Mouse (Mus musculus) liver, embryonic 16.5 days (tissue): Measurements from ENCODE around the gene Tcirg1. TPM values are rescaled to one million over a fixed set of nuclear protein-coding genes. Genes with fewer than 3 reads are reported as not detected.

Experiments
- ATAC-seq: fragments of 200-750 bp; cut with Nextera tagmentation; 2 replicates; pipeline ENCODE4 v1.8.0; 2017; ENCODE audit warnings: low read depth, mild to moderate bottlenecking, moderate number of reproducible peaks, moderate library complexity
- H3K27ac ChIP-seq: fragments of 300-500 bp; sonication (generic); 2 replicates; pipeline ENCODE4 v1.5.1; 2014; ENCODE audit warnings: mild to moderate bottlenecking, low read length
- H3K27me3 ChIP-seq: fragments of 300-500 bp; sonication (generic); 2 replicates; pipeline ENCODE4 v1.6.1; 2014; ENCODE audit warnings: low read depth, low read length, mixed read lengths; ENCODE audit not compliant: control insufficient read depth, insufficient read depth
- H3K36me3 ChIP-seq: fragments of 300-500 bp; sonication (generic); 2 replicates; pipeline ENCODE4 v1.6.1; 2014; ENCODE audit warnings: mild to moderate bottlenecking; ENCODE audit not compliant: control insufficient read depth, insufficient read depth
- H3K4me1 ChIP-seq: fragments of 300-500 bp; sonication (generic); 2 replicates; pipeline ENCODE4 v1.6.1; 2014; ENCODE audit warnings: low read depth, low read length, mixed read lengths; ENCODE audit not compliant: control insufficient read depth
- H3K4me2 ChIP-seq: fragments of 300-500 bp; sonication (generic); 2 replicates; pipeline ENCODE4 v1.6.1; 2014; ENCODE audit warnings: low read depth, low read length, mixed read lengths
- H3K4me3 ChIP-seq: fragments of 300-500 bp; sonication (generic); 2 replicates; pipeline ENCODE4 v1.5.1; 2014; ENCODE audit warnings: low read depth, mild to moderate bottlenecking, low read length
- H3K9ac ChIP-seq: fragments of 300-500 bp; sonication (generic); 2 replicates; pipeline ENCODE4 v1.6.1; 2014; ENCODE audit warnings: low read depth, low read length
- H3K9me3 ChIP-seq: fragments of 300-500 bp; sonication (generic); replicated peaks from 2 replicates; pipeline ENCODE4 v1.6.1; 2016; ENCODE audit warnings: low read length; ENCODE audit not compliant: control insufficient read depth
- WGBS: fragments of 180-500 bp; shearing (Covaris S2); extraction: QIAGEN DNeasy Blood & Tissue Kit; methylation state at CpG from one replicate; pipeline ENCODE4 v1.1.7; 2014; ENCODE audit not compliant: insufficient replicate concordance; 5-methylcytosine and 5-hydroxymethylcytosine counted together
- polyA plus RNA-seq: library from polyadenylated mRNA; unstranded; fragments of >200 nt; fragmentation: Nextera tagmentation; extraction: Ambion mirVana; gene quantifications from 2 replicates; pipeline ENCODE4 v1.2.1, GENCODE M21; 2015

Tcirg1 gene
- polyA plus RNA-seq, 1 experiment from 2014 or later = 33.8 TPM

- Histone ChIP-seq H3K4me1 (peaks cover 9% of the 10 kb centered on the region), H3K9me3 (no peaks in the 10 kb centered on the region), H3K9ac (no peak overlapping the region), H3K4me2 (no peak overlapping the region), H3K4me3 (no peak overlapping the region), H3K36me3 (no peaks in the 10 kb centered on the region), H3K27me3 (no peaks in the 10 kb centered on the region), H3K27ac (no peak overlapping the region)
- WGBS = 70% methylated on average over 5 of the region's 5 CpGs
- no peak for ATAC-seq
These were observed 59.2 kb downstream of the Tcirg1 start for GRCm38 (mm10) chr19:3847711-3848110.

GRCm38 (mm10) chr19:3846676-3847604 lies 60.0 kb downstream of the Tcirg1 start:
- Histone ChIP-seq H3K4me3 (no peak overlapping the region), H3K9ac (no peak overlapping the region), H3K9me3 (no peaks in the 10 kb centered on the region), H3K4me2 (no peak overlapping the region), H3K36me3 (no peaks in the 10 kb centered on the region), H3K27me3 (no peaks in the 10 kb centered on the region), H3K27ac (no peak overlapping the region), H3K4me1 (peaks cover 9% of the 10 kb centered on the region)
- ATAC-seq = no peak
- WGBS = 60% methylated on average over 10 of the region's 10 CpGs

Other genes with a start within 250 kb of the Tcirg1 start
- 2.2 and 2.7 TPM in 2 replicates for gene Lrp5, start 220.6 kb downstream of the Tcirg1 start, polyA plus RNA-seq
- gene 1810055G02Rik, start 198.8 kb downstream of the Tcirg1 start, polyA plus RNA-seq = 15.8 and 16.5 TPM in 2 replicates
- gene Kmt5b, start 139.7 kb downstream of the Tcirg1 start, polyA plus RNA-seq = 6.7 and 7.4 TPM in 2 replicates
- gene Chka, start 55.4 kb downstream of the Tcirg1 start, polyA plus RNA-seq = 18.4 and 19.3 TPM in 2 replicates
- gene Ndufs8, start 5.6 kb upstream of the Tcirg1 start, polyA plus RNA-seq = 150 and 159 TPM in 2 replicates
- gene Aldh3b1, start 22.7 kb upstream of the Tcirg1 start, polyA plus RNA-seq = 8.7 and 10.0 TPM in 2 replicates
- gene Unc93b1, start 28.1 kb upstream of the Tcirg1 start, polyA plus RNA-seq = 33.9 and 35.8 TPM in 2 replicates
- 0.07 and 0.12 TPM in 2 replicates for gene Aldh3b3, start 51.5 kb upstream of the Tcirg1 start, polyA plus RNA-seq
- 0.24 and 0.30 TPM in 2 replicates for gene Aldh3b2, start 65.2 kb upstream of the Tcirg1 start, polyA plus RNA-seq
- gene Acy3, start 79.4 kb upstream of the Tcirg1 start, polyA plus RNA-seq = 10.5 and 12.4 TPM in 2 replicates
- 0.09 TPM in 1 of 2 replicates, not detected in the other for gene Tbx10, start 85.6 kb upstream of the Tcirg1 start, polyA plus RNA-seq
- gene Nudt8, start 93.4 kb upstream of the Tcirg1 start, polyA plus RNA-seq = 12.2 and 12.6 TPM in 2 replicates
- gene Gm49405, start 93.5 kb upstream of the Tcirg1 start, polyA plus RNA-seq = 0.41 and 0.48 TPM in 2 replicates
- gene Doc2g, start 96.2 kb upstream of the Tcirg1 start, polyA plus RNA-seq = 0.42 and 0.75 TPM in 2 replicates
- 144 and 145 TPM in 2 replicates for gene Ndufv1, start 105.7 kb upstream of the Tcirg1 start, polyA plus RNA-seq
- gene Gstp1, start 130.9 kb upstream of the Tcirg1 start, polyA plus RNA-seq = 796 and 823 TPM in 2 replicates
- gene Gstp2, start 138.9 kb upstream of the Tcirg1 start, polyA plus RNA-seq = 6.1 and 17.4 TPM in 2 replicates
- 95.4 and 105 TPM in 2 replicates for gene Gstp3, start 152.4 kb upstream of the Tcirg1 start, polyA plus RNA-seq
- gene Cabp2, start 174.4 kb upstream of the Tcirg1 start, polyA plus RNA-seq = 0.25 and 0.32 TPM in 2 replicates
- gene Cdk2ap2, start 190.0 kb upstream of the Tcirg1 start, polyA plus RNA-seq = 112 and 117 TPM in 2 replicates
- gene Pitpnm1, start 192.9 kb upstream of the Tcirg1 start, polyA plus RNA-seq = 6.6 and 7.3 TPM in 2 replicates
- gene Aip, start 218.7 kb upstream of the Tcirg1 start, polyA plus RNA-seq = 32.4 and 32.6 TPM in 2 replicates
- gene Gpr152, start 232.7 kb upstream of the Tcirg1 start, polyA plus RNA-seq = 0.02 TPM in 1 of 2 replicates, not detected in the other
- gene Cabp4, start 236.9 kb upstream of the Tcirg1 start, polyA plus RNA-seq = 0.18 and 0.20 TPM in 2 replicates
- gene Coro1b, start 241.5 kb upstream of the Tcirg1 start, polyA plus RNA-seq = 72.4 and 74.8 TPM in 2 replicates
- 17.6 and 17.9 TPM in 2 replicates for gene Ptprcap, start 246.5 kb upstream of the Tcirg1 start, polyA plus RNA-seq